Mouse (Mus musculus): ENCODE data around the gene Dclk3.

Gene Dclk3

DNA sequence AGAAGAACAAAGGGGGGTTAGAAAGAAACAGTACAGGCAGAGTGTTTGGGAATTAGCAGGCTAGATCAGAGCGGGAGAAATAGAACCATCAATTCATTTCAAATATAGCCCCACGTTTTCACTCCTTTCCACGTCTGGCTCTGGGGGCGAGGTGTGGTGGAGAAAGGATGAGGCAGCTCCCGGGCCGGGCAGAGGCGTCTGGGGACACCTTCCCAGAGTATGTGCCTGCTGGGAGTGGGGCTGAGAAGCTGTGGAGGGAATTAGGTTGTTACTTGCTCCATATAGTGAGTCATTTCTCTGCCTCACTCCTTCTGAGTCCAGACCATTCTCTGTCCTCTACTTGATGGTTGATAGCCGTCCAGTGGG is 938 bp downstream of the Dclk3 start:
- no peak for DNase-seq (ENCODE audit: low read depth)

DNA sequence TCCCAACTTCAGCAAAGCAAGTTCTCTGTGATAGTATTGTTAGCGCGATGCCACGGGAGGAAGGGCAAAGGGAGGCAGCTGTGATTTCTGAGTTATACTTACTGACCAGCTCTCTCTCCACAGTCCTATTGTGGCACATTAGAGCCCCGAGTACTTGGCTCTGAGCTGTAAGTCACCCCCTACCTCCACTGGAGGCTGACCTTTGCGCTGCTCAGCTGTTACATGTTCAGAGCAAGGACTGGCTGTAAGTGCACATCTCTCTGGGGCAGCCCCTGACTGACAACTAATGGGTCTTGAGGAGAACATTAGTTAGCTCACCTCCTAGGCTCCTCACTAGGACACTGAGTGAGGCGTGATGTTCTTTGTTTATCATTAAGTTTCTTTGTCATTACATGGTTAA is 1.6 kb downstream of the Dclk3 start:
- DNase-seq (ENCODE audit: low read depth), result no peak

GRCm38 (mm10) chr9:111441151-111441550 is 2.3 kb downstream of the Dclk3 start:
- DNase-seq (ENCODE audit: low read depth), result no peak

DNA sequence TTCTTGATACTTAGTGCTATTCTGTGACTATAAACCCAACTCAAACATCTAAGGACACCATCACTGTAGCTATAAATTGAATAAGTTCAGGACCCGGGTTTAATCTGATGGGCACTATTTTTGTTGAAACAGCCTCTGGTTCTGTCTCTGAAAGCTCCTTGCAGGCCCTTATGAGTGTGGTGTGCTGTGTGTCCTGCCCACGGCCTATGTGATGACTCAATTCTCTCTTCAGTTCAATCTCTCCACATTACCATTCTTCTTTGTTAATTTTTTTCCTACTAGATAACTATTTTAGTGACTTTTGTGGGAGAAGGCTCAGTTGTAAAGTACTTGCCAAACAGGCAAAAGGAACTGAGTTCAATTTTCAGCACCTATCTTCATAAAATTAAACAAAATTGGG is 7.3 kb downstream of the Dclk3 start:
- DNase-seq (ENCODE audit: low read depth), result no peak

DNA sequence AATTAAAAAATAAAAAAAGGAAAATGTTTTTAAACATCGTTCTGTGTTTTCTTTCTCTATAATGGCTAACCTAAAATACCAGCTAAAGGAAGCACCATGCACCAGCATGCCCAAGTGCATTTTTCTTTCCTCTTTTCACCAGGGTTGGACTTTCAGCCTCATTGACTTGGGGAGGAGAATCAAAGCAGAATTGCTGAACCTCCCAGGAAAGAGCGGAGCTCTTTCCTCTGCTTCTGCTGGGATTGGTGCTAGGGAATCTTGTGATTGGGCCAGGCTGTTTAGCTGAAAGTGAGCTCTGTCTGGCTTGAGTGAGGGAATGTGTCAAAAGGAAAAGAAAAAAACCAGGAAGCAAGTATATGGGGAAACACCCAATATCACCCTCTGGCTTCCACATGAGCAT is 10.1 kb downstream of the Dclk3 start:
- no peak for DNase-seq (ENCODE audit: low read depth)

DNA sequence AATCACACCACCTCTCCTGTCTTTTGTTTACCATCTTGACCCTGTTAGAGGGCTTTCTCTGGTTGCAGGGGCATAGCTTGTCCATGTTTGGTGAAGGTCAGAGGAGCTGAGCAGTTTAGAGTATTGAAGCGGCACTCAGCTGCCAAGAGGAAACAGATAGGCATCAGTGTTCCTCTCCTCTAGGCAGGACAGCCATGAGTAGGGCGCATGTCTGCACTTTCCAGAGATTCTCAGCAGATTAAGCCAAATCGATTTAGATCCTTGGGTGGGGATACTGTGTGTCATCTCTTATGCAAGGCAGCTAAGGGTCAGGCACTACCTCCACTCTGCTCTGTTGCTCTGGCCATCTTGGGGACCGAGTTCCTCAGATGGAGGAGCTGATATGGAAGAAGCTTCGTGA is 11.0 kb downstream of the Dclk3 start:
- DNase-seq (ENCODE audit: low read depth), result no peak

GRCm38 (mm10) chr9:111450853-111451404 is 12.0 kb downstream of the Dclk3 start:
- DNase-seq (ENCODE audit: low read depth), result no peak

- no peak for DNase-seq (ENCODE audit: low read depth)
Measured at GRCm38 (mm10) chr9:111453895-111454294, 15.0 kb downstream of the Dclk3 start.

GRCm38 (mm10) chr9:111457176-111457935 is 18.5 kb downstream of the Dclk3 start:
- DNase-seq (ENCODE audit: low read depth), result no peak

- DNase-seq (ENCODE audit: low read depth), result no peak
Measured at GRCm38 (mm10) chr9:111457936-111458310, 19.0 kb downstream of the Dclk3 start.

- no peak for DNase-seq (ENCODE audit: low read depth)
Measured at GRCm38 (mm10) chr9:111459466-111459865, 20.6 kb downstream of the Dclk3 start.

GRCm38 (mm10) chr9:111460201-111460814 is 21.4 kb downstream of the Dclk3 start:
- DNase-seq (ENCODE audit: low read depth), result no peak

- no peak for DNase-seq (ENCODE audit: low read depth)
Measured at GRCm38 (mm10) chr9:111461415-111462103, 22.7 kb downstream of the Dclk3 start.

DNA sequence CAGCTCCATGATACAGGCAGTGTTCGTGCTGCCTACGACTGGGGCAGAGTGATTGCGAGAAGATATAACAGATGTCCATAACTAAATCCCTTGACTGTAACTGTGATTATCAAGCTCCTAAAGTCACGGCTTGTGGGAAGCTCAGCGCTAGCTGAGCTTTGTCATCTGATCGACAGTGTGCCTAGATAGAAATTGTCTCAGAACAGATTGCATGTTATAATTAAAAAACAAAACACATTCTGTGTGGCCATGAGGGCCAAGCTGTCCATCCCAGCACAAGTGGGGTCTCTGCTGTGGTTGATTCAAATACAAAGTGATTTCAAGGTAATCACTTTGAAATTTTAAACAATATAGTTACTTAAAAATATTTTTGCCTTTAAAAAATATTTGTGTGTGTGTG is 26.8 kb downstream of the Dclk3 start:
- no peak for DNase-seq (ENCODE audit: low read depth)

DNA sequence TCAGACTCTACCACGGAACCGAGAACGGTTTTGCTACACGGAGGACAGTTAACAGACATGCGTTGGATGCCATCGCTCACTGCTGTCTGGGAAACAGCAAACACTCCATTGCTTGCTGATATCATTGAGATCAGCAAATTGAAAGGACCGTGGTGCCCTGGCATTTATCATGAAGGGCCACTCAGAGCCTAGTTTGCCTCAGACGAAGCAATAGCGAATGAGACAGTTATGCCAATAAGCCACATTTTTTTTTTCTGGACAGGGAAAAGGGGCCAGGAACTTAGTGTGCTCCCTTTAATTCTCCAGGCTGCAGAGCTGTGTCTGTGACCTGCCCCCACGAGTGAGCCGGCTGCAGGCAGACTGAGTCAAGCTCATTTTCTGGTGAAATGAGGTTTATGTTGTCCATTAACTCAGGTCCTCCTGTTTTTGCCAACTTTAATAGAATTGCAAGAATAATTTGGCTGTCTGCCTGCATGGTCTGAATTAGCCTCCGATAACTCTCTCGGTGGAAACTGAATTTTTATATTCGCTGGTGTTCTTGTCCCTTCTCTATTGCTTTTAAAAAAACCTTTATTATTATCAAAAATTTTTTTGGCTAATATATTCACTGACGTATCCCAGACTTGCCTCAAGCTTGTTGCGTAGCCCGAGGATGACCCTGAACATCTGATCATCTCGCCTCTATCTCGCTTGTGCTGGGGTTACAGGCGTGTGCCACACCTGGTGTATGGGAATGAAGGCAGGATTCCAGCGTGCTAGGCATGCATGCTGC is 35.0 kb downstream of the Dclk3 start:
- DNase-seq (ENCODE audit: low read depth), result no peak

DNA sequence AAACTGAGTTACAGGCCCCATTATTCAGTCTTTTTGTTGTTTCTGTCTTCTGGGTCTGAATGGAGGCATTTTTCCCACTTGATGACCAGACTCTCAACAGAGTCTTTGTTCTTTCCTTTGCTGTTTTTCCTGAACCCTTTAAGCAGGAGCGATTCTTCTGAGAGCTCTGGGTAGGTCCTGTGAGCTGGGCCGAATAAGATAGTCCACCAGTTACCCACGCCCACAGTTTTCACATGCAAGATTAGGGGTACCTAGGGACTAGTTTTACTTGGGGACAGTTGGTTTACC is 35.5 kb downstream of the Dclk3 start:
- DNase-seq (ENCODE audit: low read depth), result no peak

GRCm38 (mm10) chr9:111475281-111475680 is 36.4 kb downstream of the Dclk3 start:
- DNase-seq (ENCODE audit: low read depth), result no peak

DNA sequence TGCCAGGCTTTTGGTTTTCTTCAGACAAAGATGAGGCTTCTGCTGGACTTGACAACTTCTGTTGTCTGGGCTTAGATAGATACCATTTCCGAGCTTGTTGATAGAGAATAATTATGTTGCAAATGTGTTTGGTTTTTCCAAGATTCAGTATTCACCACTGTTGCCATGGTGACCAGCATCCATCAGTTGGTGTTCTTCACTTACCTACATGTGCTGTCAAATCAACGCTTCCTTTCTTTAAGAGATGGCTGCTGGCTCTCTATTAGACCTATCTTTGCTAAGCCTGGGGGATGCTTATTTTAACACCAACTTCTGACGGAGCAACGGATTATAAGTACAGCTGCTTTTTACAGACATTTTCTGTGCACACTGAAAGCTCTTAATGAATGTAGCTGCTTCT is 37.1 kb downstream of the Dclk3 start:
- DNase-seq (ENCODE audit: low read depth), result no peak

- DNase-seq (ENCODE audit: low read depth), result no peak
Measured at GRCm38 (mm10) chr9:111476479-111477016, 37.7 kb downstream of the Dclk3 start.

DNA sequence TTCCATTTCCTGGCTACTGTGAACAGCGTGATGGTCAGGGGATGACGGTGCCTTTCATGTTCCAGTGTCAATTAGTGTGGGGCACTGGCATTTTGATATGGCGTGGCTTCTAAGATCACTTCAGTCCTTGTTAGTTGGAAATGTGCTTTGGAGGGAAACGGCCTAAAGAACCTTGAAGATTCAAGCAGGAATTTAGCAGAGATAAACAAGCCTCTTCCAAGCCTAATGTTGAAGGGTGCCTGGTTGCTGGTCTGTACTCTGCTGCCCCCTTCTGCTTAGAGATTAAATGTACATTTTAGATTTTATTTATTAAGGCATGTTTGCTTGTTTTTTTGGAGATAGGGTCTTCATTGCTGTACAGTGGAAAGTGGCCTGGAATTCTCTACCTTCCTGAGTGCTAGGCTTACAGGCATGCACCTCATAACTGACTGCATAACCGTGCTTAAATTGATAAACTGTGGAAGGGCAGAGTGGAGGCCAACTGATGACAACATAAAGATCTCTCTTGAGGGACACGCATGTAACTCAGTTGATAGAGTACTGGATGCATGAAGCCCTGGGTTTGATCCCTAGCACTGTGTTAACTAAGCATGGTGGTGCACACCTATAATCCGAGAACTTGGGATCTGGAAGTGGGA is 40.1 kb downstream of the Dclk3 start:
- peak; percentile 50 for DNase-seq (ENCODE audit: low read depth)

DNA sequence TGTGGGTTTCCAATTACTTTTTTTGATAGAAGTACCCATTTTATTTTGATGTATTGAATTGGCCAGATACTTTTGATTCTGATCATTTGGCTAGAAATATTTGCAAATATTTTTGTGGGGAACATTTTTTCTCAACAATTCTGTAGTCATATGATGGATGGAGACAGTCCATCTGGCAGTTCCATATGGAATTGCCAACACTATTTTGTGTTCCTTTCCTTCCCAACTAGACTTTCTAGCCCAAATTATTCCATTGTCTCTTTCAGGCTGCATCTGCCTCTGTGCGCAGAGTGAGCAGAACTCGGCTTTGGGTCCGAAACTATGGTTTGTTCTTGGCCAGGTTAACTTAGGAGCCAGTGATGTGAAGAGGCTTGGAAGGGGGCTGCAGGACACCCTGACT is 42.1 kb downstream of the Dclk3 start:
- DNase-seq (ENCODE audit: low read depth), result no peak
